Mouse (Mus musculus) gastrocnemius, adult 2 months (tissue): ENCODE measurements around the gene Atp5h. TPM values are rescaled to one million over a fixed set of nuclear protein-coding genes. Genes with fewer than 3 reads are reported as not detected.

Experiments
- DNase-seq: peaks from one replicate; pipeline ENCODE4 v3.0.0; 2022
- H3K27ac ChIP-seq: fragments of 200-600 bp; 2 replicates; pipeline ENCODE4 v1.8.1; 2022; ENCODE audit warnings: mild to moderate bottlenecking
- H3K4me3 ChIP-seq: fragments of 200-600 bp; 2 replicates; pipeline ENCODE4 v1.8.1; 2022; ENCODE audit warnings: mild to moderate bottlenecking, moderate library complexity
- CTCF ChIP-seq: fragments of 200-600 bp; IDR thresholded peaks from 2 replicates; pipeline ENCODE4 v1.8.1; 2022; ENCODE audit warnings: antibody characterized with exemption, mild to moderate bottlenecking, moderate library complexity
- intact Hi-C: fragments of 180-260 bp; cut with DNase I; formaldehyde crosslinking; loops from one replicate; pipeline ENCODE4 v1.15.1; 2025
- total RNA-seq, 2 experiments: library from RNA; stranded (reverse); gene quantifications; 2 replicates each; pipeline ENCODE4 v1.2.3; 2021

Gene Atp5h
- total RNA-seq, 2 experiments from 2014 or later = 680 to 956 TPM

GRCm38 (mm10) chr11:115452281-115452860 lies 32.6 kb upstream of the Atp5h start:
- TF ChIP-seq CTCF = no peak
- Histone ChIP-seq H3K4me3 (no peak overlapping the region), H3K27ac (no peak overlapping the region)
- no peak for DNase-seq
- intact Hi-C loops = no loop called here

GRCm38 (mm10) chr11:115451781-115452241 lies 32.0 kb upstream of the Atp5h start:
- Histone ChIP-seq H3K4me3 (no peak overlapping the region), H3K27ac (no peak overlapping the region)
- DNase-seq = no peak
- TF ChIP-seq CTCF = no peak
- intact Hi-C loops = no loop called here

DNA sequence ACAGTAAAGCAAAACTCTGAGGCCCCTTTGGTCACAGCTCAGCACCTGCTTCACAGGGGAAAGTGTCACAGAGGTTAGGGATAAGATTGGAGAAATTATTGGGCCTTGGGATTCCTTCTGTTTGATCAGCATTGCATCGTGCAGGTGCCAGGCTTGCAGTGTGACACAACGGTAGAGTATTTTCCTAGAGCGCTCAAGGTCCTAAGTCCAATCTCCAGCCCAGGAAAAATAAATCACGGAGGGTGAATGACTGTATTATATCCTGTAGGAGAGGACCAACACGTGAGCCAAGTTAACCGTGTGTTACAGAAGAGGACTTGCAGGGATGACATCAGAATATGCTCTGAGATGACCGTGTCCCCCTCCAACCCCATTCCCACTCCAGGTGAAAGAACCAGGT lies 30.4 kb upstream of the Atp5h start:
- TF ChIP-seq CTCF = no peak
- intact Hi-C loops = no loop called here
- DNase-seq = no peak
- no peak overlapping the region for H3K27ac ChIP-seq
- no peak overlapping the region for H3K4me3 ChIP-seq

- TF ChIP-seq CTCF = no peak
These were observed 29.2 kb upstream of the Atp5h start for GRCm38 (mm10) chr11:115448998-115449397.

DNA sequence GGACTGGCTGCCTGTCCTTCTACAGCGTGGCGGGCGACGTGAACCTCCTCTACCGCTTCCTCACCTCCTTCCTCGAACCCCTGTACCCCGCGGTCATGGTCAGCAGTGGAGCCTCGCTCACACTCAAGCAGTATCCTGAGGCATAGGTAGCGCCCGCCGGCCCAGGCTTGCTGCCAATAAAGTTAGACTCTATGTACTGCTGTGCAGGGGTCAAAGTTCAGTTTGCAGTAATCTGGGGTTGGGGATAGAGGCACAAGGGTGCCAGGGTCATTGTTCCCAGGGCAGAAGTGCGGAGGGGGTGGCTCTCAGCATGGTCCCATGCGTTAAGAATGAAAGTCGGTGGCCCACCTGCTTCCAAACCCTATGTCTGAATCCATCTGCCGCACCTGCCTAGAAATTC lies 28.3 kb upstream of the Atp5h start:
- H3K27ac ChIP-seq = no peak overlapping the region

More at GRCm38 (mm10) chr11:115448998-115449397, 29.2 kb upstream of the Atp5h start:
- intact Hi-C loops = no loop called here
- H3K27ac ChIP-seq = no peak overlapping the region
- DNase-seq = no peak
- H3K4me3 ChIP-seq = no peak overlapping the region

DNA sequence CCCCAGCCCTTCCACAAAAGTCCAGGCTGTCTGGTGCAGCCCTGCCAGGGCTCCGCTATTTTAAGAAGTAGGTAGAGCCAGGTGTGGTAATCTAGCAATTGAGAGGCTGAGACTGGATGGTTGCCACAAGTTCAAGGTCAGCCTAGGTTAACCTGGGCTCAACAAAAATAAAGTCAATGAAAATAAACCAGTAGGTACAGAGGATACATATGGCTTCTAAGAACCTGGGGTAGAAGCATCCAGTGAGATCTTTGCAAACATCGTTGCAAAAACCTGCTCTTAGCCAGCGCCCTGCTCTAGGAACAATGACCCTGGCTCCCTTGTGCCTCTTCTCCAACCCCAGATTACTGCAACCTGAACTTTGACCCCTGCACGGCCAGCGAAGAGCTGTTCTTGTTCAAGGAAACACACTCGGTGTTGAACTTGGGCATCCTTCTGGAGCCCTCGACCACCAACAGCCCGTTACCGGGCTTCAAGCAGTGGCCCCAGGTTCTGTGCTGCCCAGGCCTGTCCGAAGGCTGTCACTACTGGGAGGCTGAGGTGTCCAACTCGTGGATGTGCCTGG lies 27.6 kb upstream of the Atp5h start:
- Histone ChIP-seq H3K4me3 (no peak overlapping the region), H3K27ac (no peak overlapping the region)
- intact Hi-C loops = no loop called here
- no peak for DNase-seq
- no peak for TF ChIP-seq CTCF

More for the DNA sequence above, 28.3 kb upstream of the Atp5h start:
- DNase-seq = no peak
- no peak for TF ChIP-seq CTCF
- no peak overlapping the region for H3K4me3 ChIP-seq
- intact Hi-C loops = no loop called here

DNA sequence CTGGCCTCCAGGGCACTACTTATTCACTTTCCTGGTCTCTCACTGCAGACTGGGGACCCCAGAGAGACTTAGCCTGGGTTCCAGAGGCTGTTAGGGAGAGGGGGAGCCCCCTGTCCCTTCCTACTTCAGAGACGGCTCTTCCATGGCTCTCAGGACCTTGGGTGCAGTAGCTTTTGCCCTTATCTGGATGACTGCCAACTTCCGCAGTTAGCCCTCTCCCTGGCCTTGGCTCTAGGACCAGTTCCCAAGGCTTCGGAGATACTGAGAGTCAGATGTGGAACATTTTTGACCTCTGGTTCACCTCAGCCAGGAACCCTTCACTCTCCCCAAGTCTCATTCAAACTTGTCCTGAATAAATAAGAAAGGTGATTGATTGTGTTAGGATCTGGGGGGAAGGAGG lies 27.1 kb upstream of the Atp5h start:
- no peak for TF ChIP-seq CTCF
- H3K27ac ChIP-seq = no peak overlapping the region
- no peak for DNase-seq
- no peak overlapping the region for H3K4me3 ChIP-seq
- intact Hi-C loops = no loop called here

DNA sequence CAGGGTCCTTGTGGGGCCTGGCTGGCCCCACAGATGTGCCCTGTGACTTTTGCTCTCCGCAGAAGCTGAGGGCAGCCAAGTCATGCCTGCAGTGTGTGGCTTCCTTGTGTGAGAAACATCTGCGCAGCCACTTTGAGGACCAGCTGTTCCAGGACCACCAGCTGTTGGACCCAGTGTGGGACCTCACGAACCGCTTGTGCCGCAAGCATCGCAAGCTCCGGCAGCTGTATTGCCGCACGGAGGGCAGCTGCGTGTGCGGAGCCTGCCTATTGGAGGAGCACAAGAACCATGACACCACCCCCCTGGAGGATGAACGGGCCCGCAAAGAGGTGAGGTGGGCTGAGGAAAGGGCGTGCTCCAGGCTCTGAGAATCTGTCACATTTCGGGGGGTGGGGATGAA lies 21.7 kb upstream of the Atp5h start:
- Histone ChIP-seq H3K27ac (no peak overlapping the region), H3K4me3 (no peak overlapping the region)
- peak; percentile 15 for DNase-seq
- intact Hi-C loops = no loop called here
- no peak for TF ChIP-seq CTCF

- peak; percentile 11 for DNase-seq
- no peak within 1 kb of the TSS for H3K4me3 ChIP-seq
- TF ChIP-seq CTCF = 0 out of 2 replicates have a peak, but pooled peaks have one; percentile 5
- H3K27ac ChIP-seq = no peak within 1 kb of the TSS
- intact Hi-C loops = no loop called here
These were observed 20.3 kb upstream of the Atp5h start, which contains the start of gene Trim80 for GRCm38 (mm10) chr11:115439906-115440595. Gene Trim80 (plus strand): TSS chr11:115440545.

DNA sequence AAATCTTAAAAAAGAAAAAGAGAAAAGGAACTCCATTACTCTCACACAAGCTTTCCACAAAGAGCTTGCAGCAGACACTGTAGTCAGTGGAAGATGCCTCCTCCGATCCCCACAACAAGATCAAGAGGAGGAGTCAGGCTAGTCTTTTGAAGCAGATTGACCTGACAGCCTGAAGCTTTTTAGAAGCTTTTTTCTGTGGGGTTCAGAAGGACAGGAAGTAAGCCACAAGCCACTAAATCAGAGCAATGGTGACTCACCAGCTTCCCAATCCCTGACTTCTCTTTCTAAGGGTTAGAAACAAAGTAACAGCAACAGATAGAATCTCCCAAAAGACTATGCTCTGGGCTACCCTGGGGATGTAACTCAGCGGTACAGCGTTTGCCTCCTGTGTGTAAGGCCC lies 19.6 kb upstream of the Atp5h start:
- no peak overlapping the region for H3K4me3 ChIP-seq
- no peak for TF ChIP-seq CTCF
- H3K27ac ChIP-seq = no peak overlapping the region
- intact Hi-C loops = no loop called here
- no peak for DNase-seq

GRCm38 (mm10) chr11:115437571-115438122 lies 17.9 kb upstream of the Atp5h start:
- Histone ChIP-seq H3K4me3 (no peak overlapping the region), H3K27ac (no peak overlapping the region)
- DNase-seq = peak; percentile 6
- TF ChIP-seq CTCF = no peak
- intact Hi-C loops = no loop called here

DNA sequence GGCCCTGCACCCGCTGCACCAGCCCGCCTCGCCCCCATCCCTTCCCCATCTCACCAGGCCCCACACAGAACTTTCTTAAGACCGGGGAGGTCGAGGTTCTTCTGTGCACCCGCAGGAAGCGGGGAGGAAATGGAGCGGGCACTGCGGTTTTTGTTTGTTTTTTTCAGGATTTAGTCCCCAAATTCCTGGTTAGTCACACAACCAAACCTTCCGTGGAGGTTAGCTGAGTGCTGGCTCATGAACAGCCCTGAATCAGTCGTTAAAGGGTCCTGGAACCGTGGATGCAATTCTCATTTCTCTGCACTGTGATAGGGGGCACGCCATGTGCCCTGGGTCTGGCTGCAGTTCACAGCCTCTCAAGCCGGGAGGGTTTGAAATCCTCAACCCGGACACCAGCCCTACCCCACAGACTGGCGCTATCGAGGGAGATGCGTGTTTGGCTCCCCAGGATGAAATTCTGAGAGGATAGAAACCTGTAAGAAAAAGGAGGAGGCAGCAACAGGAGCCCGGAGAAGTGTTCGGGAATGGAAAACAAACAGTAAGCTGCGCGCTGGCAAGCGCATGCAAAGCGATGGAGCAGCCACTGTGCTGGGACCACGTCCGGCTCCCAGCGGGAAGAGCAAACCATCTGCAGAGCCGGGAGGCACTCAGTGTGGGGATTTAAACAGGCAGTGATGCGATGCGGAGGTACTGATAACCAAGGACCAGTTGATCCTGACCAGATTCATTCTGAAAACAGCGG lies 16.0 kb upstream of the Atp5h start:
- intact Hi-C loops = no loop called here
- DNase-seq = peak; percentile 36
- peak overlapping the region; percentile 60 for H3K4me3 ChIP-seq

More for the DNA sequence above, 16.0 kb upstream of the Atp5h start:
- no peak for TF ChIP-seq CTCF
- H3K27ac ChIP-seq = peak overlapping the region; percentile 12; the same call in 1 of the 2 replicates
